Mouse (Mus musculus) olfactory bulb, adult 2 months (tissue): Measurements from ENCODE around the gene Slc22a1. TPM values are rescaled to one million over a fixed set of nuclear protein-coding genes. Genes with fewer than 3 reads are reported as not detected.

ENCODE experiments used
- H3K27ac ChIP-seq: fragments of 200-500 bp; 2 replicates; pipeline ENCODE4 v1.5.1; 2012; ENCODE audit warnings: low read depth, low read length; ENCODE audit not compliant: insufficient read depth
- H3K4me1 ChIP-seq: fragments of 200-500 bp; 2 replicates; pipeline ENCODE4 v1.6.1; 2012; ENCODE audit warnings: low read length; ENCODE audit not compliant: control insufficient read depth, insufficient read depth
- H3K4me3 ChIP-seq: fragments of 200-500 bp; 2 replicates; pipeline ENCODE4 v1.5.1; 2012; ENCODE audit warnings: mild to moderate bottlenecking, low read depth, low read length, moderate library complexity; ENCODE audit not compliant: insufficient read depth
- CTCF ChIP-seq: fragments of 200-500 bp; IDR thresholded peaks from 2 replicates; pipeline ENCODE4 v1.5.1; 2012; ENCODE audit warnings: low read depth, mild to moderate bottlenecking, low read length, moderate library complexity; ENCODE audit not compliant: insufficient read depth
- POLR2A ChIP-seq: fragments of 200-500 bp; IDR thresholded peaks from 2 replicates; pipeline ENCODE4 v1.6.1; 2012; ENCODE audit warnings: mild to moderate bottlenecking, low read depth, low read length, moderate library complexity; ENCODE audit not compliant: insufficient read depth
- WGBS: fragments of 180-500 bp; shearing (Covaris S2); methylation state at CpG from one replicate; pipeline ENCODE4 v1.1.7; 2018; 5-methylcytosine and 5-hydroxymethylcytosine counted together
- polyA plus RNA-seq: library from polyadenylated mRNA; stranded (reverse); fragments of >200 nt; gene quantifications from 2 replicates; pipeline ENCODE4 v1.2.4, GENCODE M21; 2012; ENCODE audit warnings: low replicate concordance; ENCODE audit not compliant: missing spikeins, insufficient read depth, insufficient read length

Gene Slc22a1
- polyA plus RNA-seq, 1 experiment, result not detected

DNA sequence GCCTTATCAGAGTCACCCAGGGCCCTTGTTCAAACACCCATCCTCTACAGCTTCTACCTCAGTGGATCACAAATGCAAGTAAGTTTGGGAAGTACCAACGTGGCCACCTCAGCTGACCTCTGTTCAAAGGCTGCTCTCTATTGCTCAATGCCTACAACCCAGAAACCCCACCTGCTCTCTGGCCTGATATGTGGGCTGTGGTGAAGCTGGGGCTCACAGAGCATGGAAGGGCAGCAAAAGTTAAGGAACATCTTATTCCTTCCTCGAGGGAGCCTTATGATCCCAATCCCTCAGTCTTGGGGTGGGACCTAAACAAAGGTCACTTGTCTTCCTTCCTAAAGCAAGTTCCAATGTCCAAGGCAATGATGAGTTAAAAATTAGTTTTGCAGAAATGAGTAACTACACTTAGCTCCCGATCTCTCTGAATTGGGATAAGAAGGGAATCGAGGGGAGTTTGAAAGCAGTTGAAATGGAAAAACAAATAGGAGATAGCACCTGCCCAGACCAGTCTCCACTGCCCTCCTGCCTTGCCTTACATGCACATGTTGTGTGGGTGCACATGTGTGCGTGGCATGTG is 4.5 kb downstream of the Slc22a1 start:
- Histone ChIP-seq H3K27ac (no peak overlapping the region), H3K4me1 (no peaks in the 10 kb centered on the region), H3K4me3 (no peak overlapping the region)
- TF ChIP-seq POLR2A (no peak), CTCF (no peak)
- WGBS, result 89% methylated on average over 5 of the region's 5 CpGs

DNA sequence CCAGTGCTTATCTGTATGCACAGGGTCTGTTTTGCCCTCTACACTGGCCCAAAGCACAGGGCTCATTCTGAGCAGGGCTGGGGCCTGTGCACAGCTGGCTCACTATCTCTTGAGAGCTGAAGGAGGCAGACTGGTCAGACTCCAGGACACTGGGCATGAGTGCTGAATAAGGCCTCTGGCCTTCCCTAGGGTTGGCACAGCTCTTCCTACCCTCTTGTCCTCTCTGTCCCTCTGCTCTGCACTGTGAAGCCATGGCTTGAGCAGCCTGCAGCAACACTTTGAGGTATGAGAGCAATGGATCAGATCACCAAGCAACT is 6.3 kb downstream of the Slc22a1 start:
- TF ChIP-seq CTCF (no peak), POLR2A (no peak)
- no peak overlapping the region for H3K27ac ChIP-seq
- H3K4me3 ChIP-seq, result no peak overlapping the region
- no peaks in the 10 kb centered on the region for H3K4me1 ChIP-seq

DNA sequence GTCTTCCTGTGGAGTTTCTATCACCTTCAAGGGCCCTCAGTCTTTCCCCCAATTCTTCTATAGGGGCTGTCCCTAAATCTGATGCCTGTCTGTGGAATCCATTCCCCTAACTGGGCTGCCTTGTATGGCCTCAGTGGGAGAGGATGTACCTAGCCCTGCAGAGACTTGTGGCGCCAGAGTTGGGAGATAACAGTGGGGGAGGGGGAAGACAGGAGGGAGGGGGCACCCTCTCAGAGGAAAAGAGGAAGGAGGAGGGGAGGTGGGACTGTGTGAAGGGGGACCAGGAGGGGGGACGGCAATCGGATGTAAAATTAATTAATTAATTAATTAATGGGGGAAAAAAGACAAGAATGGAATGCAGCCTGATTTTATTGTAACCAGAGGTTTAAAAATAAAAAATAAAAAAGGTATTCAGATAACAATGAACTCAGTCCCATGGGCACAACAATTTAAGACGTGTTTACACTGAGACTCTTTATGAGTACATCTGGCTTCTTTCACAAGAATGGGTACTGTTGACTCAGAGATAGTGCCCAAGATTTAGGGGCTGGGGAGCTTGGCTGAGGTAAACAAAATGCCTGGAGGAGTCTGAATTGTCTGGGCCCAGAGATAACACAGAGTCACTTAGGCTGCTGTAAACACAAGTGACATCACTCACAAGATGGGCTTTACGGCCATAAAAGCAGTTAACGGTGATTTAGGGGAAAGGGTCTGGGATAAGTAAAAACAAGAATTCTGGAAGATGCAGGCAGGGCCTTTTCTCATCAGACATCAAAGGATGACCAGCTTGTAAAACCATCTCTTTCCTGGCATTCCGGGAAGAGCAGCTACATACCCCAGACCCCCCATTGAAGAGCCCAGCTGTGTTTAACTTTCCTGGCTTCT is 6.9 kb downstream of the Slc22a1 start:
- no peaks in the 10 kb centered on the region for H3K4me1 ChIP-seq
- TF ChIP-seq CTCF (no peak), POLR2A (no peak)
- WGBS, result 80% methylated on average over 7 of the region's 7 CpGs
- H3K27ac ChIP-seq, result no peak overlapping the region
- H3K4me3 ChIP-seq, result no peak overlapping the region

DNA sequence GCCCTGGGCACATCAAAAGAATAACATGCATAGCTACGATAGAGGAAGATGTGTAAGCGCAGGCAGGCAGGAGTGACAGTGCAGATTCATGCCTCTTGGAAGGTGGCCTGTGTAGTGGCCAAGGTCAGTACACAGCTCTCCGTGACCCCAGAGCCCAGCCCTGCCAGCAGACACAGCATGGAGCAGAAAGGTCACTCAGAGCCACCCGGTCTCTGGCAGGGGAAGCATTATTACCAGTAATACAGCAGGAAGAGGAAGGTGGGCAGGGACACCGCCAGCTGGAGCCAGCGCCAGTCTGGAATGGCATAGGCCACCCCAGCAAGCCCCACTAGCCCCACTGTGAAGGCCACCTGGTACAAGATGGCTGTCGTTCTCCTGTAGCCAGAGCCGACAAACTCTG is 11.5 kb downstream of the Slc22a1 start:
- no peak overlapping the region for H3K27ac ChIP-seq
- no peaks in the 10 kb centered on the region for H3K4me1 ChIP-seq
- TF ChIP-seq CTCF (no peak), POLR2A (no peak)
- H3K4me3 ChIP-seq, result no peak overlapping the region
- WGBS, result 83% methylated on average over 8 of the region's 8 CpGs

DNA sequence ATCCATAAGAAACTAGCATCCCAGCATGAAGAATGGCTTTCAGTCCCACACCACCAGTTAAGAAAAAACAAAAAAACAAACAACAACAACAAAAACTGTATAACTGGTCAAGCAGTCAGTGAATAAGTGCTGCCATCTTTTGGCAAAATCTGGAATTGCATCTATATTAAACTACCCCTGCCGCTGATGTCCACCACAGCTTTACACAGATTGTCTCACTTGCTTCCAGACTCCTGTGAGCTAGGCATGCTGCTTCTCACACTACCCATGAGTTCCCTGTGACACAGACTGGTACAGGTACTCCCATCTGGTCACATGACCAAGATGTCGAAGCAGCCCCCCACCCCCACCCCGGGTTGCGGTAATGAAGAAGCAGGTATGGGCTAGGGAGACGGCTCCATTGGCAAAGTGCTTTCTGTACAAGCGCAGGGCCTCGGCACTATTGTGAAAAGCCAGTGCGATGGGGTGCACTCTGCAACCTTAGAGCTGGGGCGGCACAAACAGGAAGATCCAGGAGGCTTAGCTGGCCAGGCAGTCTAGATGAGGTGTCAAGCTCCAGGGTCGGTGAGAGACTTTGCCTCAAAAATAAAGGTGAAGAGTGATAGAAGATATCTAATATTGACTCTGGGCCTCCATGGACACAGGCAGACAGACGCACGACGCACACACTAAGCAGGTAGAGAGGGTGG is 14.9 kb downstream of the Slc22a1 start:
- no peaks in the 10 kb centered on the region for H3K4me1 ChIP-seq
- 71% methylated on average over 13 of the region's 13 CpGs for WGBS
- H3K27ac ChIP-seq, result no peak overlapping the region
- TF ChIP-seq CTCF, result no peak
- TF ChIP-seq POLR2A, result no peak
- H3K4me3 ChIP-seq, result no peak overlapping the region

DNA sequence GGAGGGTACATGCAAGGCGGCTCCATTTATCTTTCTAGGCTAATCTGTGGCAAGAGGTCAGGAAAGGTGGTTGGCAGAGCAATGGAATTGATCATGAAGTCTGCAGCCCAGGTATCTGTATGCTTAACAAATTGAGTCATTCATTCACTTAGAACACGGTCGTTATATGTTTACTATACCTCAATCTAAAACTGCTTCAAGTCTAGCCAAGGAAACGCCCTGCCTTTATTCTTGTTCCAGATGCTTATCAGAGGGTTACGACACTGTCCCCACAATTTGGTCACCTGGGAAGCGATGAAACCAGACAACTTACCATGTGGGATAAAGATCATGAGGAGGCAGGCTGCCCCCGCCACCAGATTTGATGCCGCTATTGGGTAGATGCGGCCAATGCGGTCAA is 16.4 kb downstream of the Slc22a1 start:
- WGBS, result 95% methylated on average over 10 of the region's 10 CpGs
- TF ChIP-seq POLR2A (no peak), CTCF (no peak)
- Histone ChIP-seq H3K4me3 (no peak overlapping the region), H3K27ac (no peak overlapping the region), H3K4me1 (no peaks in the 10 kb centered on the region)

DNA sequence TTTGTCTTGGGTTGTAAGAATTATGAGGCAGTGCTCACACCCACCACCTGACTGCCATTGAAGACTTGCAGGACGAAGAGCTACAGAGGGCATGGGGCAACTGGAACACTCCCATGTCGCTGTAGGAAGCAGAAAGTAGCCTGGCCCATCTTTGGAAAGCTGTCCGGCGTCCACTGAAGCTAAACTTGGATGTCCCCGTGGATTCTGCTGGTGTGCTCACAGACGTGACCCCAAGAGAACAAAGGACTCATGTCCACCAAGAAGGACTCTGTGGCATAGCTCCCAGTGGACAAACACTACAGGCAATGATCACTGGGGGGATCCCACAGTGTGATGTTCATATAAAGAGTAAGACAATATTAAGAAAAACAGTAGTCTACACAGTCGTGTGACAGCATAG is 16.8 kb downstream of the Slc22a1 start:
- WGBS, result 87% methylated on average over 7 of the region's 7 CpGs
- TF ChIP-seq POLR2A, result no peak
- no peak for TF ChIP-seq CTCF
- Histone ChIP-seq H3K27ac (no peak overlapping the region), H3K4me3 (no peak overlapping the region), H3K4me1 (no peaks in the 10 kb centered on the region)

DNA sequence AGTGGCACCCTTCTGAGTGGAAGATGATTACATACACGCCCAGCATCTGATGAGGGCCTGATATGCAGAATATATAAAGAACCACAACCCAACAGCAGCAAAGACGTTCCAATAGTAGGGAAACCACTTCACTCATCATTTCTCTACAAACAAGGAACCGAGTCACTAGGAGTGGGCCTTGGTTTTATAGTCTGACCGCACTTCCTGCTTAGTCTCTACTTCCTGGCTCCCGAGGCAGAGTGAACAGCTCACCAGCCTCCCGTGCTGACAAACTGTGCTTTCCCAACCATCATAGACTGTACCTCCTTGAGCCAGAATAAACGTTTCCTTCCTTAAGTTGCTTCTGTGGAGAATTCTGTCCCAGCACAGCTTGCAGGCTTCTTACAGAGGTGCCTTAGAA is 19.8 kb downstream of the Slc22a1 start:
- Histone ChIP-seq H3K27ac (no peak overlapping the region), H3K4me1 (no peaks in the 10 kb centered on the region), H3K4me3 (no peak overlapping the region)
- WGBS, result 84% methylated on average over 7 of the region's 7 CpGs
- TF ChIP-seq CTCF, result no peak
- TF ChIP-seq POLR2A, result no peak

DNA sequence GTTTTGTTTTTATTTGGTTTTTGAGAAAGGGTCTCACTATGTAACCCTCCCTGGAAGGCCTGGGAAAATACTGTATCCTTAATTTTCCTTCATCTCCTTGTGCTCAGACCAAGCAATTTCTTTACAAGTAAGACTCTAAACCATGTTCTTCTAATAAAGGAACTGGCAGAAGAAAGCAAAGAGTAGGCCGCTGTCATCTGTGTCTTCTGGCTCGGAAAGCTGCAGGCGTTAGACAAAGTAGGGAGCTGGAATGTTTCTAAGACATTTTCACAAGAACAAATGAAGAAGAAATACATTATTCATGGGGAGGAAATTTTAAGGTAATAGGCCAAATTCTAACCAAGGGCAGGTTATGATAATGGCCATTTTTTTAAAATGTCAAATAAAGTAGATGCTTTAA is 21.6 kb downstream of the Slc22a1 start:
- 62% methylated on average over 3 of the region's 3 CpGs for WGBS
- TF ChIP-seq POLR2A, result no peak
- no peak for TF ChIP-seq CTCF
- no peaks in the 10 kb centered on the region for H3K4me1 ChIP-seq
- no peak overlapping the region for H3K4me3 ChIP-seq
- no peak overlapping the region for H3K27ac ChIP-seq
